Mouse (Mus musculus) liver, adult 2 months (tissue): ENCODE data around the gene Adamts17.

Source experiments
- CTCF ChIP-seq: fragments of 200-500 bp; IDR thresholded peaks from 2 replicates; pipeline ENCODE4 v1.5.1; 2011; ENCODE audit warnings: low read depth, low read length, control low read depth
- POLR2A ChIP-seq: fragments of 200-500 bp; IDR thresholded peaks from 2 replicates; pipeline ENCODE4 v1.6.1; 2011; ENCODE audit warnings: low read length, control low read depth; ENCODE audit not compliant: insufficient read depth; ENCODE audit errors: extremely low read depth

DNA sequence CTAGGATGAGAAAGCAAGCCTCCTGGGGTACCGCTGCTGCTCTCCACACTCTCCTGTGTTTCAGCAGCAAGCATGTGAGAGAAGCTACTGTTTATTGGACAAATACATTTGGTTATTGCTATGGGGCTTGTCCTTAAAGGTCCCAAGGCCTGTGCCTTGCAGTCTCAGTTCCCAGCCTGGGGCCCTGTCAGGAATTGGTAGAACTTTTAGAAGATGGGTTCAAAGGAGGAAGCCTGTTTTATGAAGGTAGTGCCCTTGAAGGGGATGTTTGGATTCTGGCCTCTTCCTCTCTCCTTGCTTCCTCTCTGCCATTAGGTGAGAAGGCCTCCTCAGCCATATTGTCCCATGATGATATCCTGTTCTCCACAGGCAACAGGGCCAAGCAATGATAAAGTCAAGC lies 91.8 kb downstream of the Adamts17 start:
- no peak for TF ChIP-seq CTCF
- no peak for TF ChIP-seq POLR2A
